Mouse (Mus musculus) liver, embryonic 14.5 days (tissue): ENCODE data around the gene Gsc.

Source experiments
- CTCF ChIP-seq: IDR thresholded peaks from 2 replicates; pipeline ENCODE4 v1.5.1; 2016; ENCODE audit warnings: antibody characterized with exemption, low read depth, control low read depth
- EP300 ChIP-seq: IDR thresholded peaks from 2 replicates; pipeline ENCODE4 v1.6.1; 2016; ENCODE audit warnings: antibody characterized with exemption, low read depth

DNA sequence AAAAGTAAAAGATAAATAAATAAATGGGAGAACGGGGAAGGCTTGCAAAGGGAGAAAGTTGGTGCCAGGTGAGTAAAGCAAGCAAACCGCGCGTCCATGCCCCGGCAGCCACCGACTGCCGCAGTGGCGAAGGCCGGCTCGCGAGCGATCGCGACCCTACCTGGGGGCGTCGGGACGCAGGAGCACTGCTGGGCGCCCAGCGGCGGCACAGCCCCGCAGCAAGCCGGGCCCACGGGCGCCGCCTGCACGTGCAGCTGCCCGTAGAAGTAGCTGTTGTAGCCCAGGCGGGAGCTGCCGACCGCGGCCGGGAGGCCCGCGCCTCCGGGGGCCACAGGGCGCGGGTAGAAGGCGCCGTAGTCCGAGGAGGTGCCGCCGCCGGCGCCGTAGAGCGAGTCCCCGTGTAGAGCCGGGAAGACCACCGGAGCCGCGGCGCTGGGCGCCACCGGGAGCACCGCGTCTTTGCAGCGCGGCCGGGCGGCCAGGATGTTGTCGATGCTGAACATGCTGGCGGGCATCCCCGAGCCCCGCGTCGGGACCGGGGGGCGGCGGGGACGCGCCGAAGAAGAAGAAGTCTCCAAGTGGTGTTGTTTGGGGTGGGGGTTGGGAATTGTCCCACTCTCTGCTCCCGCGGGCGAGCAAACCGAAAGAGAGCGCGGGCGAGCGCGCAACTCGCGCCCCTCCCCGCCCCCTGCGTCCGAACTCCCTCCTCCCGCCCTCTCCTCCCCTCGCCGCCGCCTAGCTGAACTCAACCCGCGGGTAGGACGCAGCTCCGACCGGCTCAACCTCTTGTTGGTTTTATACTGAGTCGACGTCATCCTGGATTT lies at the start of gene Gsc:
- TF ChIP-seq CTCF (no peak), EP300 (no peak)
